Mouse (Mus musculus): ENCODE data around the gene Nolc1.

The Nolc1 gene

GRCm38 (mm10) chr19:46075616-46076607 lies at the start of gene Nolc1:
Gene Nolc1, plus strand, starts transcription at chr19:46075863.
- peak; percentile 94 to 99 for DNase-seq (ENCODE audit: low spot score in 2 of 2)

GRCm38 (mm10) chr19:46026567-46026966 lies 49.1 kb upstream of the Nolc1 start:
- no peak for DNase-seq (ENCODE audit: low spot score in 2 of 2)

GRCm38 (mm10) chr19:46028747-46029320 lies 46.8 kb upstream of the Nolc1 start:
- DNase-seq (ENCODE audit: low spot score in 2 of 2): no peak

- DNase-seq (ENCODE audit: low spot score in 2 of 2): no peak
These were observed 46.0 kb upstream of the Nolc1 start for GRCm38 (mm10) chr19:46029652-46030051.

- DNase-seq (ENCODE audit: low spot score in 2 of 2): no peak
These were observed 45.3 kb upstream of the Nolc1 start for GRCm38 (mm10) chr19:46030196-46030983.

DNA sequence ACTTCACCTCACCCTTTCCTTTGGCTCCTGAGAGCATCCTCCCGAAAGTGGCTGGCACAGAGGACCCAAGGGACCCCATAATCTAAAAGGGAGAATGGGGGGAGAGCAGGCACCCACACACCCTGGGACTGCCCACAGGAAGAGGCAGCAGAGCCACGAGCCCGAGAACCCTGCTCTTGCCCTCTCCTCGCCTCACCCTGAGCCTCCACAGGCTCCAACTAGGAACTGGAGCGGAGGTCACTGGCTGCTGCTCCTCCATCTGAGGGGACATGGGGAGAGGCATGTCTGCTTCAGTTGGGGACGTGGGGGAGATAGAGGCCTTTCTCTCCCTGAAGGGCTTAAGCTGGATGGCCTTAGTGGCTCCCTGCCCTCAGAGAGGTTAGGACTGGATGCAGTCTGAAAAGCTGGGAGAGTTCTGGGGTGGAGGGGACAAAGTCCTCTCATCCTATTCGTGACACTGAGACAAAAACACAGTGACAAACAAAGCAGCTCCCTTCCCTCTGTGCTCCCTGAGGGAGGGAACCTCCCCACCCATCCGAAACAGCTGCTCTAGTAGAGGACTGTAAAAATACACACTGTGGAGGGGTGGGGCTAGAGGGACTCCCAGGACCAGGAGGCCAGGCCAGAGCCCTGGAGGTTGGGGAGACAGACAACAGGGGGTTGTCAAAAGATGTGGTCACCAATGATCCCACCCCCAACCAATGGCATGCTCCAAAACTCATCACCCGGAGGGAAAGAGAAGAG lies 43.8 kb upstream of the Nolc1 start:
- DNase-seq (ENCODE audit: low spot score in 2 of 2): no peak

- no peak for DNase-seq (ENCODE audit: low spot score in 2 of 2)
These were observed 42.7 kb upstream of the Nolc1 start for GRCm38 (mm10) chr19:46032731-46033510.

GRCm38 (mm10) chr19:46033911-46034310 lies 41.8 kb upstream of the Nolc1 start:
- no peak for DNase-seq (ENCODE audit: low spot score in 2 of 2)

GRCm38 (mm10) chr19:46035971-46036370 lies 39.7 kb upstream of the Nolc1 start:
- no peak for DNase-seq (ENCODE audit: low spot score in 2 of 2)

- peak; percentile 50 to 75 for DNase-seq (ENCODE audit: low spot score in 2 of 2)
These were observed 39.0 kb upstream of the Nolc1 start for GRCm38 (mm10) chr19:46036477-46037242.

DNA sequence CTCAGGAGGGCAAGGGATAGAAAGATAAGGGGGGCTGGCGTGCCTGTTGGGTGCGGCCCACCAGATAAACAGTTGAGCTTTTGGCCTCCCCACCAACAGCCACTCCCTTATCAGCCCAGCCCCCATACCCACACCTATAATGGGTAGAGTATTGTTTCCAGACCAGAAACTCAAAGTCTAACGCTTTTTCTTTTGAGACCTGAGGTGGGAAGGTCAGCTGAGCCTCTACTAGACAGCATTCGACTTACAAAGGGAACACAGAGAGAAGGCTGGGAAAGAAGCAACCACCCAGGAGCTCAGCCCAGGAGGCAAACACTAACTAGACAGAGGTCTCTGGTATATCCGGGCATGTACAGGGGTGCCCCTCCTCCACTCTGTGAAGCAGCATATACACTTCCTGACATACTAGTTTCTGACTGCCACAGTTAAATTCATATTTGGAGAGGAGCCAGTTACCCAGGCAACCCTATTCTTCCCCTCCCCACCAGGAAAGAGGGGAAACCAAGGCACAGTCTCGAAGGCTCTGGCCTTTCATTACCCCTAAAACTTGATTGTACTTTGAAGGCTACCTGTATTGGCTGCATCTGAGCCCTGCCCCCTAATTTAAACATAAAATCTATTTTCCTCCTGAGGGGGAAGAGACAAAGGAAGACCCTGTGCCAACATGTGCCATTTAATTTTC lies 38.3 kb upstream of the Nolc1 start:
- DNase-seq (ENCODE audit: low spot score in 2 of 2): peak; percentile 56 to 60

GRCm38 (mm10) chr19:46037925-46038850 lies 37.5 kb upstream of the Nolc1 start:
- DNase-seq (ENCODE audit: low spot score in 2 of 2): peak; percentile 58 to 63

GRCm38 (mm10) chr19:46038851-46039260 lies 36.8 kb upstream of the Nolc1 start:
- DNase-seq (ENCODE audit: low spot score in 2 of 2): peak; percentile 52 to 69

DNA sequence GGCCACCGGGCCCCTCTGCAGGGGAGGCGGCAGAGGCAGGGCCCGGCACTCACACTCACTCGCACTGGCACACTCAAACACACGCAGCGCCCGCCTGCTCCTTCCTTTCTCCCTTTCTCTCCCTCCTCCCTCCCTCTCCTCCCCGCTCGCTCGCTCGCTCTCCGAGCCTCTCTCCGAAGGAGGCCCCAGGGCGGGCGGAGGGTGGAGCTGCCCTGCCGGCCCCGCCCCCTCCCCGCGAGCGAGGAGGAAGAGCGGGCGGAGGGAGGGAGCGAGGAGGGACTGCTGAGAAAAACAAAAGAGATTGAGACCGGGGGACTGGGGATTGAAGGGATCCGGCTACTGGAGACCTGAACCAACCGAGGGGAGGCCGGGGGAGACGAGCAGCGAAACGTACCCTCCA lies 36.2 kb upstream of the Nolc1 start:
- DNase-seq (ENCODE audit: low spot score in 2 of 2): peak; percentile 86 to 95

- peak; percentile 40 to 53 for DNase-seq (ENCODE audit: low spot score in 2 of 2)
These were observed 35.3 kb upstream of the Nolc1 start for GRCm38 (mm10) chr19:46040149-46040902.

DNA sequence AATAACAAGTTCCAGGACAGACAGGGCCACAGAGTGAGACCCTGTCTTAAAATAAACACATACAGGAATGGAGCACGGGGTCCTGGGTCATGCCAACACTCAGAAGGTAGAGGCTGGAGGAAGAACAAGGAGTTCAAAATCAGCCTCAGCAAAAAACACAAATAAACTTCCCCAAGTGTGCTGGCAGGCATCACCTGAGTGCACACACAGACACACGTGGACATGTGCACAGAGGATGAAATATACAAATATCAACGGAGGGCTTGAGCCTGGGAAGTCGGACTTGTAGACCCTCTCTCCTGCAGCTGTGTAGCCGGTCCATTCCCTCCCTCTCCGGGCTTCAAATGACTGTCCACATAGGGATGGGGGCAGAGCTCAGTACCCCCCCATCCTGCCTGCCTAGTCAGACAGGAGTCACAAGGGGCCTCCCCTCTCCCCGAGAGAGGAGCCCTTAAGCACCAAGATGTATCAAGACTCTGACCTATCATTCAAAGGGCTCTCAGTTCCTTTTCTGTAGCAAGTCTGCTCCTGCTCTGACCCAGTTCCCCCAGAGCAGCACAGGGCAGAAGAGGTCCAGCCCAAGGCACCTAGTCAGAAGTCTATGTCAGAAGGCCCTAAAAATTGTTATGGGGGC lies 34.2 kb upstream of the Nolc1 start:
- peak in 1 of 2 experiments; percentile 44 for DNase-seq (ENCODE audit: low spot score in 2 of 2)

DNA sequence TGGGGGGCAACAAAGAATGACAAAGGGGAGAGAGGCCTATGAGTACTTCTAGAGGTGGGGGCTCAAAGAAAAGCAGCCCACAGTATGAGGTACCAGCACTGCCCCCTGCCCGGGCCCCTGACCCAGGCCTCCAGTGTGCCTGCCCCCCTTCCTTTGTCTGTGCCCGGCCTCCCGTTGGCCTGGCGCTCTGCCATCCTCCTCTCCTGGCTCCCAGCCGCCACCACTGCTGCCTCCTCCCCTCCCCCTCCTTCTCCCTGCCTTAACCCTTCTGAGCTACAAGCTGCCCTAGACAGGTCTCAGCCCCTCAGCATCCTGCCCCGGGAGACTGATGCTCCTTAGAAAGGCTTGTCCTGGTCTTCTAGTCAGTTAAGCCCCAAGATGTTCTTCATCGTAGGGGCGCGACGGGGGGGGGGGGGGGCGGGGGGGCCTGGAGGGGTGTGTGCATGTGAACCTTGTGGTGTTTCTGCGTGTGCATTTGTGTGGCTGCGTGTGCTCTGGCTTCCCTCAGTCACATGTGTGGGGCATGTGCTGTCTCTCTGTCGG lies 33.7 kb upstream of the Nolc1 start:
- peak in 1 of 2 experiments; percentile 80 for DNase-seq (ENCODE audit: low spot score in 2 of 2)
